Mouse (Mus musculus) liver, embryonic 14.5 days (tissue): ENCODE results near the gene Hspa12b.

Experiments used
- CTCF ChIP-seq: IDR thresholded peaks from 2 replicates; pipeline ENCODE4 v1.5.1; 2016; ENCODE audit warnings: antibody characterized with exemption, low read depth, control low read depth
- EP300 ChIP-seq: IDR thresholded peaks from 2 replicates; pipeline ENCODE4 v1.6.1; 2016; ENCODE audit warnings: antibody characterized with exemption, low read depth

- TF ChIP-seq CTCF (no peak), EP300 (no peak)
Measured at GRCm38 (mm10) chr2:131140533-131140905, 13.4 kb downstream of the Hspa12b start.
